Mouse (Mus musculus): Measurements from ENCODE around the gene Zyx.

Zyx gene

GRCm38 (mm10) chr6:42350021-42350967, 864 bp downstream of the Zyx start:
- peak; percentile 95 for DNase-seq (ENCODE audit: low read depth, low spot score)

- DNase-seq (ENCODE audit: low read depth, low spot score), result peak; percentile 24
These were observed 1.7 kb downstream of the Zyx start for GRCm38 (mm10) chr6:42350968-42351775.

GRCm38 (mm10) chr6:42351776-42352485, 2.5 kb downstream of the Zyx start:
- DNase-seq (ENCODE audit: low read depth, low spot score), result peak; percentile 68

DNA sequence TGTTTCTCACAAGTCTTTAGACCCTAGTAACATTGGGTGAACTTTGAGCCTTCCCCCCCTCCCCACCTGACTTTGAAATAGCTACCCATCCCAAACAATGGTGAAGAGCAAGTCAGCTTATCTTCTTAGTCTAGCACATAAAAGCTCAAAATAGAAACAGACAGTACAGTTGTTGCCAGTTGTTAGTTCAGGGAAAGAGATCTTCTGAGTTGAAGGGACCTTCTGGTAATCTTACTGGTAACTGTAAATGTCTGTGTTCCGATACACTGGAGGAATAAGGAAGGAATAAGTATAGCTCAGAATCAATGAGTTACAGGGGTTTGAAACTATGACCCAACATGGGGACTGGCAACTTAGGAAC, 3.0 kb downstream of the Zyx start:
- DNase-seq (ENCODE audit: low read depth, low spot score), result no peak

DNA sequence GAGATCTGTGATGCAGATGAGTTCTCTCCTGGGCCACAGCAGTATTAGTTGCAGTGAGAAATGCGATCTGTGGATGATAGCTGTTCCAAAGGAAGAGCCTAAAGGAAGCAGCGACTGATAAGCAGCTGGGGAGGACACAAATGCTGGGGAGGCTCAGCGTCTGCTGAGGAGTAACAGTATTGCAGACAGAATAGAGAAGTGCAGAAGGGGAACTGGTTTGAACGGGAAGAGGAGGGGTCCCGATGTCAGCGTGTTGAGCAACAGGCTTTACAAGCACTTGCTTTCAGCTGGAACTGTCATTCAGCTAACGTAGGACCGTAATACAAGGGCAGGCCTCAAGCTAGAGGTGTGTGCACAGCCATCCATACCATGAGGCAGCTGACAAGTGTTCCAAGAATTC, 3.8 kb downstream of the Zyx start:
- peak; percentile 34 for DNase-seq (ENCODE audit: low read depth, low spot score)

- peak; percentile 73 for DNase-seq (ENCODE audit: low read depth, low spot score)
These were observed 4.9 kb downstream of the Zyx start for GRCm38 (mm10) chr6:42354076-42355019.

- no peak for DNase-seq (ENCODE audit: low read depth, low spot score)
These were observed 5.9 kb downstream of the Zyx start for GRCm38 (mm10) chr6:42355366-42355765.

DNA sequence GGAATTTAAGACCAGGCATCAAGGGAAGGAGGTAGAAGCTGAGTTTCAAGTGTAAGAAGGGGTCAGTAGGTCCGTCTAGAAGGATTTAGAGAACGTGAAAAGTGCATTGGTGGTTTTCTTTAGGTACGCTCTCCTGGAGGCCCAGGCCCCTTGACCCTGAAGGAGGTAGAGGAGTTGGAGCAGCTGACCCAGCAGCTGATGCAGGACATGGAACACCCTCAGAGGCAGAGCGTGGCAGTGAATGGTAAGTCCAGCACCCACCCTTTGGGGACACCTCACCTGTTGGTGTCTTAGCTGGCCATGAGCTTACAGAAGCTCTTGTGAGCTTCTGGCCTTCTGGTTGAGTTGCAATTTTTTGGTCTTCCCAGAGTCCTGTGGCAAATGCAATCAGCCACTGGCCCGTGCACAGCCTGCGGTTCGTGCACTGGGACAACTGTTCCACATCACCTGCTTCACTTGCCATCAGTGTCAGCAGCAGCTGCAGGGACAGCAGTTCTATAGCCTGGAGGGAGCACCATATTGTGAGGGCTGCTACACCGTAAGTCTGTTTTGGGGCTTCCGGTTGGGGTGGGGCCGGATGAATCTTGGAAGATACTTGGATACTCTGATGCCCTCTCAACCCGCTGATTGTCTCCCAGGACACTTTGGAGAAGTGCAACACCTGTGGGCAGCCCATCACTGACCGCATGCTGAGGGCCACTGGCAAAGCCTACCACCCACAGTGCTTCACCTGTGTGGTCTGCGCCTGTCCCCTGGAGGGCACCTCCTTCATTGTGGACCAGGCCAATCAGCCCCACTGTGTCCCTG, 6.6 kb downstream of the Zyx start:
- DNase-seq (ENCODE audit: low read depth, low spot score), result no peak

GRCm38 (mm10) chr6:42356913-42357312, 7.5 kb downstream of the Zyx start:
- no peak for DNase-seq (ENCODE audit: low read depth, low spot score)

GRCm38 (mm10) chr6:42357901-42358300, 8.5 kb downstream of the Zyx start:
- DNase-seq (ENCODE audit: low read depth, low spot score), result no peak

DNA sequence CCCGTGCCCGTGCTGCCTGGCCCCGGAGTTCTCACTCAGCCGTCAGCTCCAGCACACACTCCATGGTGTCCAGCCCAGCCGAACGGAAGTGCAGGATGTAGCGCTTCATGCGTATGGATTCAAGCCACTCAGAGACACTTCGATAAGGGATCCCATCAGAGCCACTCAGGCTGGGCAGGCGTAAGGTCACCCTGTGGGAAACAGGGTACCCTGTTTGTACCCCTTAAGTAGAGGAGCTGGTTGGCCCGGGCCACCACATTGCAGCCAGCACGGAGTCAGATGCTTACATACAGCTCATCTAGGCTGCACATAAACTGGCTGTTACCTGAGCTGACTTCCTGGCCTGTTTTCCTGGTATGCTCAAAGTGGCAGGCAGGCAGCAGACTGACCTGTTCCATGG, 9.5 kb downstream of the Zyx start:
- DNase-seq (ENCODE audit: low read depth, low spot score), result no peak

DNA sequence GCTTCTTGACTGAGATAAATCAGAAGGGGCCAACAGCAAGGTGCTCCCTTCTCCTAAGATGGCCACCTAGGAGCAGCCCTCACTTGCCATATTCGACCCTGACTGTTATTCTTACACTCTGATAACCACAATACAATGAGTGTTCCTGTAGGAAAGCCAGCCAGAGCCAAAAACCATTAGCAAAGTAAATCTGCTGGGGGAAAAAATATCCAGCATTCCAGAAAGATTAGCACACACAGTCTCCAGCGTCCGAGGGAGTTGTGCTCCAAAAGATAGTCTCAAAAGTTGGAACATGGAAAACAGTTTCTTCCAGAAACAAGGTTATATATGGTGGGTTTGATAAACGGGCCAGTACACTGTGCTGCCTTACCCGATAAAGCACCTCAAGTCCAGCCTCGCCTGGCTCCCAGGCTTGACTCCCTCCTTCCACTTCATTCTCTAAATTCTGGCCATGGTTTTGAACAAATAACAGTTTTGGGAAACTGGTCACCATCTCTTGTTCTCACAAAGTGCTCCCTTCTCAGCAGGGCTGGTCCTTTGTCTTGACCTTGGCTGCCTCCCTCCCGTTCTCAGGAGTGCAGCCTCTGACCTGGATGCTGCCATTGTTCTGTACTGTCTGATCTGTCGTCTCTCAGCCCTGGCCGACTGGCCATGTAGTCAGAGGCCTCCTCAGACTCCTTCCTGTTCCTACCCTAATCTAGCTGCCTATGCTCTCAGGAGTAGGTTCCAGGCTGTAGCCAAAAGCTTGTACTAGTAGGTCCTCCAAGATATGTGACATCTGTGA, 10.1 kb downstream of the Zyx start:
- DNase-seq (ENCODE audit: low read depth, low spot score), result peak; percentile 81

DNA sequence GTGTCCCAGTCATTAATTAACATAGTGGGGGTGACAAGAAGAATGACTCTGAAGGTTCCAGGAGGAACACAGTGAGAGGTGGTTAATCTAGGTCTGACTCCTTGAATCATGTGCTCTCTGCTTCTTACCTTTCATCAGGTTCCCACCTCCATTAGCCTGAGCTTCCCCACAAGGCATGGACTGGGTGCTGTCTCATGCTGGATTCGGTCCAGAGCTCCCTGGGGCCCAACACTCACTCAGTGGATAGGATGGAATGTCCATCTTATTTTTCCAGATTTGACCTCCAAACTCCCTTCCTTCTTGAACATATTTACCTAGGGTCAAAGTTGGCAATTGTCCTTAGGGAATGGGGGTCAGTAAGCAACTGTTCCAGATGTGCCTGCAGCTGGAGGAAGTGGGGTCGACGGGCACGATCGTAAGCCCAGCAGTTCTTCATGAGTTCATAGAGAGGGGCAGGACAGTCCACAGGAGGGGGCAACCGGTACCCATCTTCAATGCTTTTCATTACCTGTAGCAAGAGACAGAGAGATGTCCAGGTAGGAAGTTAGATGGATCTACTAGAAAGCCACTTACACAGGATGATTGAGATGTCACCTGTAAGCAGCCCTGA, 10.9 kb downstream of the Zyx start:
- DNase-seq (ENCODE audit: low read depth, low spot score), result peak; percentile 58

DNA sequence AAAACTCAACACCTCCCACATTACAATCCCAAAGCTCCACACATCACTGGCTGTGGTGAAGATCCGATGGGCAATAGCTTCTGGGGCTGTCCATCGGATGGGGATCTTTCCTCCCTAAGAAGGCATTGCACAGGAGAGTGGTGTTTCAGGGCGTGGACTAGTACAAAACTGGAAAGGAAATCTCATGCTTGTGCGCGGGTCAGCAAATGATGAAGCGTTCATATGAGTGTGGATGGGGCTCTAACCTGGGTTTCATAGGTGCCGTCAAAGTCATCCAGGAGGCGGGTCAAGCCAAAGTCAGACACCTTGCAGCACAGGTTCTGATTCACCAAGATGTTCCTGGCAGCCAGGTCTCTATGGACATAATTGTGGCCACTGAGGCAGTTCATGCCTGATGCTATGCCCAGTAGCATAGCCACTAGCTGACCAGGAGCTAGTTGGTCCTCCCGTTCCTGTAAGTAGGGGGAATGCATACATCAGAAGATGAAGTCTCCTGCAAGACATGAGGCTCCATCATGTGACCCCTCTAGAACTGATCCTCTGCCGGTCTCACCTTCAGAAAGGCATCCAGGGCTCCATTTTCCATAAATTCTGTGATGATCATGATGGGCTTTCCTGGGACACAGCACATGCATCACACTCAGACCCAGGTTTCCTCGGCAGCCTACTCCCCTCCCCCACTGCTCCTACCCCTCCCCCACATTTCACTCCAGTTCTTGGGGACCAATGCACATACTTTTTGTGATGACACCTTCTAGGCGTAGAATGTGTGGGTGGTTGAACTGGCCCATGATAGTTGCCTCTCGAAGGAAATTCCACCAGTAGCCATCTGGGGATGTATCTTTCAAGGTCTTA, 11.8 kb downstream of the Zyx start:
- peak; percentile 53 for DNase-seq (ENCODE audit: low read depth, low spot score)

DNA sequence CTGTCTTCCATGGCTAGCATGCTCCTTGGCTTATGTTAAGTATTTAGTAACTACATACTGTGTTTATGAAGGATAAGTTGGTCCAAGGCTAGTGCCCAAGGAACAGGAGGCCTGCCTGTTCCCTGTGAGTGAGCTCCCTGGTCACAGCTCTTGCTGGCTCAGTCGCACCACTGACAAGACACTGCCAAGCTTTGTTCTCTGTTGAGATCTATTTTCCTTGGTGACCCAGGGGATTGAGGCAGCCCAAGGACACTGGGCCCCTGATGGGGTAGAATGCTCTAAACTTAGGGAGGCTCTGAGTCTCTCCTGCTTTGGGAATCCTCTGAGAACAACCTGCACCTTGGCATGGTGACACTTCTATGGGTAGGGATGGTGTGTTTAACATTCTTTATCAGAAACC, 12.6 kb downstream of the Zyx start:
- DNase-seq (ENCODE audit: low read depth, low spot score), result peak; percentile 77

- no peak for DNase-seq (ENCODE audit: low read depth, low spot score)
These were observed 13.1 kb downstream of the Zyx start for GRCm38 (mm10) chr6:42362497-42362896.

GRCm38 (mm10) chr6:42362974-42363373, 13.5 kb downstream of the Zyx start:
- peak; percentile 42 for DNase-seq (ENCODE audit: low read depth, low spot score)

DNA sequence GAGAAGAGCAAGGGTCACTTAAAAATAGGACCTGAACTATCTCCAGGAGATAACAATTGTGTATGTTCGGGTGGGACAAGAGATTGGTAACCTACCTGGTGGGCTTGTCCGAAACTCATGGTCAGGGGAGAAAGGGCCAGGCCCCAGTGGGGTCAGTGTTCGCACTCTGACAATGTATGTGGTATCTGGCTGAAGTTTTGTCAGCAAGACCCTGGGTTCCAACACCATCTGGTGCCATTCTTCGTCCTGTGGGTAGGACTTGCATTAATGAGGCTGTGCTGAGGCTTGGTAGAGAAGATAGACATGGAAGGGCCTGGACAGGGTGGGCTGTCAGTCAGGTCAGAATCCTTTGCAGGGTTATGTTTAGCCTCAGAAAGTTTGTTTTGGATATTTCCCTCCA, 14.6 kb downstream of the Zyx start:
- no peak for DNase-seq (ENCODE audit: low read depth, low spot score)
